Mouse (Mus musculus): ENCODE measurements around the gene 1810013L24Rik.
A peak's percentile ranks its signal among the peaks of the same experiment; 100 is the strongest.

DNA sequence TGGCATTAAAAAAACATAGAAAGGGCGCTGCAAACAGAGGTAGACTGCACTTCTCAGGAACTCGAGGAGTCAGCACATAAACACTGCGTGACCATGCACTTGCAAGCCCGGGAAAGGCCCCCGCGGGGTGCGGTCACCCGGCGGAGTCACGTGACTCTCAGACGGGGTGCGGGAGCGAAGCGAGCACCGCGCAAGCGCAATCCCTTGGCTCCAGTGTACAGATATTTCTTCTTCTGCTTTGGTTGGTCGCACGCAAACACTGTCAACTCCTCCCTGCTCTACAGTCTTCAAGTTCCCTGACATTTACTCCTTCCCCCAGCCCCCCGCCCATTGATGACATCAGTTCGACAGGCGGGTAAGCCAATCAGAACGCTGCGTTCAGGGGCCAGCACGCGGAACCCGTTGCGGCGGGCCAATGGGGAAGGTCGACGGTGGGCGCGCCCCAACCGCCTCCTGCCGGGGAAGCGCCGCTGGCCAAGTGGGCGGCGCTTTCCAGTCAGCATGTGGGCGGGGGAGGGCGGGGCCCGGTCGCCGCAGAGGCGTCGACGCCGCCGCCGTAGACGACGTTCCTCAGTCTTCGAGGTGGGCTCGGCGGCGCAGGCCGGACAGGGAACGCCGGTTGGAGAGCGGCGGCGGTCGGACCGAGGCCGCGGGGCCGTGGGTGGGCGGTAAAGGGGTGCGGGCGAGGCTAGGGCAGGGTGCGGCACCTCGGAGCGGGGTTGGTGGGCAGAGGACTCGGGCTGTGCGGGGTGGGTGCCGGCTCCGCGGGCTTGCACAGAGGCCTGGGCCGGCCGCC, at the start of gene 1810013L24Rik:
- TF ChIP-seq POLR2A (IDR thresholded peaks at IDR 0.05; ENCODE audit: low read depth, low read length) (peak; percentile 97), POLR2AphosphoS2 (IDR thresholded peaks at IDR 0.05; ENCODE audit: low read depth, low read length) (peak; percentile 87; the same call in 1 of the 2 replicates), TBP (conservative IDR thresholded peaks at IDR 0.05; ENCODE audit: low read depth, low read length) (peak; percentile 83; the same call in 1 of the 2 replicates)
